Mouse (Mus musculus): ENCODE measurements at regions not wholly inside any gene's neighbourhood (a gene's known extent, or its start where the extent isn't known, plus 50 kb on each side); places are given as distances from the start of the nearest gene placed in this dataset.

DNA sequence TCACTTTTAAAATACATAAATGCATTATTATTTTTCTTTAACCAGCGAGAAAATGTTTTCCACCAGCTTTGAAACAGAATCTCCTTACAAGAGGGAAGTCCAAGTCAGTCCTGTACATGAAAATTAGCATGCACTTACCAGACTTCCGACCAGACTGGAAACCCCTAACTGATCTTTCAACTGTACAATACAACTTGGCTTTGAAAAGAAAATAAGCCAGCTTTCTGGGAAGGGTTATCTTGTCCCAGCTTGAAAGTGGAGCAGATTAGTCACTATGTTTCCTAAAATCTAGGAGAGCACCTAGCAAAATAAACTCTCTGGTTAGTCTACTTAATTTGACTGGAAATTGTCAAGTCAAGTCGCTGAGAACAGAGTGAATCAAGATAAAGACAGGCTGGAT, 1110.1 kb downstream of the Gsdmc2 start:
- TF ChIP-seq EP300 (IDR thresholded peaks at IDR 0.05; ENCODE audit: low read depth) (no peak), CTCF (IDR thresholded peaks at IDR 0.05; ENCODE audit: low read depth) (no peak)
